Mouse (Mus musculus) limb, embryonic 13.5 days (tissue): ENCODE data around the gene Oxa1l. TPM values are rescaled to one million over a fixed set of nuclear protein-coding genes. Genes with fewer than 3 reads are reported as not detected.

Source experiments
- ATAC-seq: fragments of 200-750 bp; cut with Nextera tagmentation; 2 replicates; pipeline ENCODE4 v1.8.0; 2017; ENCODE audit warnings: low read depth, moderate number of reproducible peaks, moderate TSS enrichment; ENCODE audit not compliant: low FRiP score
- H3K27ac ChIP-seq: fragments of 300-500 bp; sonication (generic); 2 replicates; pipeline ENCODE4 v1.5.1; 2015; ENCODE audit warnings: inconsistent platforms, mild to moderate bottlenecking, moderate library complexity
- H3K27me3 ChIP-seq: fragments of 300-500 bp; sonication (generic); 2 replicates; pipeline ENCODE4 v1.6.1; 2015; ENCODE audit warnings: mild to moderate bottlenecking, inconsistent platforms
- H3K36me3 ChIP-seq: fragments of 300-500 bp; sonication (generic); 2 replicates; pipeline ENCODE4 v1.6.1; 2015; ENCODE audit warnings: inconsistent platforms, mild to moderate bottlenecking, moderate library complexity
- H3K4me1 ChIP-seq: fragments of 300-500 bp; sonication (generic); 2 replicates; pipeline ENCODE4 v1.6.1; 2015; ENCODE audit warnings: inconsistent platforms
- H3K4me2 ChIP-seq: fragments of 300-500 bp; sonication (generic); replicated peaks from 2 replicates; pipeline ENCODE4 v1.6.1; 2015; ENCODE audit warnings: inconsistent platforms, mild to moderate bottlenecking, moderate library complexity
- H3K4me3 ChIP-seq: fragments of 300-500 bp; sonication (generic); 2 replicates; pipeline ENCODE4 v1.5.1; 2015; ENCODE audit warnings: moderate library complexity, mild to moderate bottlenecking, inconsistent platforms
- H3K9ac ChIP-seq: fragments of 300-500 bp; sonication (generic); 2 replicates; pipeline ENCODE4 v1.6.1; 2015; ENCODE audit warnings: mild to moderate bottlenecking, inconsistent platforms
- H3K9me3 ChIP-seq: fragments of 300-500 bp; sonication (generic); 2 replicates; pipeline ENCODE4 v1.6.1; 2016; ENCODE audit warnings: inconsistent platforms
- WGBS: fragments of 180-500 bp; shearing (Covaris S2); methylation state at CpG from one replicate; pipeline ENCODE4 v1.1.7; 2015; 5-methylcytosine and 5-hydroxymethylcytosine counted together
- polyA plus RNA-seq: library from polyadenylated mRNA; unstranded; fragments of >200 nt; fragmentation: Nextera tagmentation; extraction: Ambion mirVana; gene quantifications from 2 replicates; pipeline ENCODE4 v1.2.1, GENCODE M21; 2015

Gene Oxa1l
- polyA plus RNA-seq, 1 experiment from 2014 or later: 47.0 TPM

GRCm38 (mm10) chr14:54377166-54377565 lies 16.5 kb downstream of the Oxa1l start:
- Histone ChIP-seq H3K36me3 (no peaks in the 10 kb centered on the region), H3K4me2 (no peak overlapping the region), H3K27ac (no peak overlapping the region), H3K4me3 (no peak overlapping the region), H3K4me1 (no peaks in the 10 kb centered on the region), H3K9ac (no peak overlapping the region), H3K27me3 (no peaks in the 10 kb centered on the region), H3K9me3 (no peaks in the 10 kb centered on the region)
- no peak for ATAC-seq
- WGBS: 88% methylated on average over 6 of the region's 6 CpGs

GRCm38 (mm10) chr14:54379571-54379970 lies 18.9 kb downstream of the Oxa1l start:
- 64% methylated on average over 13 of the region's 13 CpGs for whole genome bisulfite sequencing
- no peaks in the 10 kb centered on the region for H3K36me3 ChIP-seq
- H3K4me1 ChIP-seq: peaks cover 6% of the 10 kb centered on the region; the same call in 1 of the 2 replicates
- H3K27me3 ChIP-seq: no peaks in the 10 kb centered on the region
- H3K27ac ChIP-seq: no peak overlapping the region
- H3K9me3 ChIP-seq: no peaks in the 10 kb centered on the region
- peak; percentile 26; the same call in 1 of the 2 replicates for ATAC-seq
- no peak overlapping the region for H3K4me3 ChIP-seq
- H3K4me2 ChIP-seq: no peak overlapping the region
- no peak overlapping the region for H3K9ac ChIP-seq

- H3K4me1 ChIP-seq: peaks cover 6% of the 10 kb centered on the region; the same call in 1 of the 2 replicates
- no peak overlapping the region for H3K27ac ChIP-seq
- H3K4me2 ChIP-seq: no peak overlapping the region
- 65% methylated on average over 4 of the region's 4 CpGs for WGBS
- H3K27me3 ChIP-seq: no peaks in the 10 kb centered on the region
- no peak overlapping the region for H3K9ac ChIP-seq
- no peak overlapping the region for H3K4me3 ChIP-seq
- ATAC-seq: no peak
- no peaks in the 10 kb centered on the region for H3K36me3 ChIP-seq
- H3K9me3 ChIP-seq: no peaks in the 10 kb centered on the region
Observed at GRCm38 (mm10) chr14:54380616-54381015, 20.0 kb downstream of the Oxa1l start.

GRCm38 (mm10) chr14:54381816-54382215 lies 21.2 kb downstream of the Oxa1l start:
- Histone ChIP-seq H3K4me1 (peaks cover 6% of the 10 kb centered on the region; the same call in 1 of the 2 replicates), H3K9me3 (no peaks in the 10 kb centered on the region), H3K36me3 (no peaks in the 10 kb centered on the region), H3K27me3 (no peaks in the 10 kb centered on the region), H3K4me3 (no peak overlapping the region), H3K27ac (no peak overlapping the region), H3K4me2 (no peak overlapping the region), H3K9ac (no peak overlapping the region)
- no peak for ATAC-seq
- 80% methylated on average over 10 of the region's 10 CpGs for WGBS

- Histone ChIP-seq H3K4me1 (peaks cover 6% of the 10 kb centered on the region; the same call in 1 of the 2 replicates), H3K9ac (no peak overlapping the region), H3K27ac (no peak overlapping the region), H3K4me3 (no peak overlapping the region), H3K36me3 (no peaks in the 10 kb centered on the region), H3K4me2 (no peak overlapping the region), H3K9me3 (no peaks in the 10 kb centered on the region), H3K27me3 (no peaks in the 10 kb centered on the region)
- no peak for ATAC-seq
- 84% methylated on average over 9 of the region's 9 CpGs for WGBS
Observed at GRCm38 (mm10) chr14:54382641-54383040, 22.0 kb downstream of the Oxa1l start.

- ATAC-seq: no peak
- Histone ChIP-seq H3K4me3 (no peak overlapping the region), H3K4me2 (no peak overlapping the region), H3K27me3 (no peaks in the 10 kb centered on the region), H3K9ac (no peak overlapping the region), H3K9me3 (no peaks in the 10 kb centered on the region), H3K36me3 (no peaks in the 10 kb centered on the region), H3K4me1 (peaks cover 6% of the 10 kb centered on the region; the same call in 1 of the 2 replicates), H3K27ac (no peak overlapping the region)
- WGBS: 58% methylated on average over 4 of the region's 4 CpGs
Observed at GRCm38 (mm10) chr14:54383355-54383771, 22.7 kb downstream of the Oxa1l start.

- H3K9ac ChIP-seq: no peak overlapping the region
- no peak for ATAC-seq
- no peaks in the 10 kb centered on the region for H3K27me3 ChIP-seq
- no peak overlapping the region for H3K4me3 ChIP-seq
- H3K4me2 ChIP-seq: no peak overlapping the region
- H3K27ac ChIP-seq: no peak overlapping the region
- 89% methylated on average over 8 of the region's 8 CpGs for WGBS
- H3K9me3 ChIP-seq: no peaks in the 10 kb centered on the region
- no peaks in the 10 kb centered on the region for H3K36me3 ChIP-seq
- H3K4me1 ChIP-seq: peaks cover 6% of the 10 kb centered on the region; the same call in 1 of the 2 replicates
Observed at GRCm38 (mm10) chr14:54384396-54384795, 23.8 kb downstream of the Oxa1l start.

GRCm38 (mm10) chr14:54385968-54386618 lies 25.5 kb downstream of the Oxa1l start:
- no peaks in the 10 kb centered on the region for H3K27me3 ChIP-seq
- no peak overlapping the region for H3K4me2 ChIP-seq
- H3K4me1 ChIP-seq: peaks cover 6% of the 10 kb centered on the region; the same call in 1 of the 2 replicates
- H3K9me3 ChIP-seq: no peaks in the 10 kb centered on the region
- 76% methylated on average over 7 of the region's 7 CpGs for WGBS
- no peak for ATAC-seq
- no peak overlapping the region for H3K27ac ChIP-seq
- no peak overlapping the region for H3K4me3 ChIP-seq
- H3K9ac ChIP-seq: no peak overlapping the region
- H3K36me3 ChIP-seq: no peaks in the 10 kb centered on the region

GRCm38 (mm10) chr14:54387546-54387945 lies 26.9 kb downstream of the Oxa1l start:
- no peak for ATAC-seq
- no peaks in the 10 kb centered on the region for H3K9me3 ChIP-seq
- H3K27me3 ChIP-seq: no peaks in the 10 kb centered on the region
- no peaks in the 10 kb centered on the region for H3K36me3 ChIP-seq
- no peak overlapping the region for H3K9ac ChIP-seq
- H3K4me3 ChIP-seq: no peak overlapping the region
- H3K27ac ChIP-seq: no peak overlapping the region
- peaks cover 6% of the 10 kb centered on the region; the same call in 1 of the 2 replicates for H3K4me1 ChIP-seq
- WGBS: 76% methylated on average over 6 of the region's 6 CpGs
- no peak overlapping the region for H3K4me2 ChIP-seq

- no peaks in the 10 kb centered on the region for H3K9me3 ChIP-seq
- no peaks in the 10 kb centered on the region for H3K36me3 ChIP-seq
- H3K4me3 ChIP-seq: no peak overlapping the region
- no peak overlapping the region for H3K9ac ChIP-seq
- H3K4me2 ChIP-seq: no peak overlapping the region
- H3K27me3 ChIP-seq: no peaks in the 10 kb centered on the region
- no peak for ATAC-seq
- H3K4me1 ChIP-seq: no peaks in the 10 kb centered on the region
- no peak overlapping the region for H3K27ac ChIP-seq
- 45% methylated on average over 6 of the region's 6 CpGs for WGBS
Observed at GRCm38 (mm10) chr14:54390843-54391242, 30.2 kb downstream of the Oxa1l start.

GRCm38 (mm10) chr14:54393794-54394193 lies 33.2 kb downstream of the Oxa1l start:
- H3K4me1 ChIP-seq: no peaks in the 10 kb centered on the region
- no peak overlapping the region for H3K4me3 ChIP-seq
- H3K4me2 ChIP-seq: no peak overlapping the region
- WGBS: 66% methylated on average over 3 of the region's 3 CpGs
- H3K9ac ChIP-seq: no peak overlapping the region
- H3K27me3 ChIP-seq: no peaks in the 10 kb centered on the region
- no peaks in the 10 kb centered on the region for H3K36me3 ChIP-seq
- H3K9me3 ChIP-seq: no peaks in the 10 kb centered on the region
- H3K27ac ChIP-seq: no peak overlapping the region
- no peak for ATAC-seq

- Histone ChIP-seq H3K9ac (no peak overlapping the region), H3K9me3 (no peaks in the 10 kb centered on the region), H3K27me3 (no peaks in the 10 kb centered on the region), H3K27ac (no peak overlapping the region), H3K4me1 (no peaks in the 10 kb centered on the region), H3K36me3 (no peaks in the 10 kb centered on the region), H3K4me2 (no peak overlapping the region), H3K4me3 (no peak overlapping the region)
- no peak for ATAC-seq
Observed at GRCm38 (mm10) chr14:54394309-54394708, 33.7 kb downstream of the Oxa1l start.

GRCm38 (mm10) chr14:54396685-54397084 lies 36.1 kb downstream of the Oxa1l start:
- no peak overlapping the region for H3K27ac ChIP-seq
- H3K9ac ChIP-seq: no peak overlapping the region
- 0 out of 2 replicates have a peak, but pooled peaks cover 2% of the 10 kb centered on the region for H3K4me1 ChIP-seq
- H3K4me3 ChIP-seq: no peak overlapping the region
- no peak overlapping the region for H3K4me2 ChIP-seq
- no peaks in the 10 kb centered on the region for H3K27me3 ChIP-seq
- ATAC-seq: no peak
- no peaks in the 10 kb centered on the region for H3K36me3 ChIP-seq
- no peaks in the 10 kb centered on the region for H3K9me3 ChIP-seq
- WGBS: 77% methylated on average over 7 of the region's 7 CpGs
